Comparison of ENCODE assay signal across 8 mouse cellular contexts in the genomic region with DNA sequence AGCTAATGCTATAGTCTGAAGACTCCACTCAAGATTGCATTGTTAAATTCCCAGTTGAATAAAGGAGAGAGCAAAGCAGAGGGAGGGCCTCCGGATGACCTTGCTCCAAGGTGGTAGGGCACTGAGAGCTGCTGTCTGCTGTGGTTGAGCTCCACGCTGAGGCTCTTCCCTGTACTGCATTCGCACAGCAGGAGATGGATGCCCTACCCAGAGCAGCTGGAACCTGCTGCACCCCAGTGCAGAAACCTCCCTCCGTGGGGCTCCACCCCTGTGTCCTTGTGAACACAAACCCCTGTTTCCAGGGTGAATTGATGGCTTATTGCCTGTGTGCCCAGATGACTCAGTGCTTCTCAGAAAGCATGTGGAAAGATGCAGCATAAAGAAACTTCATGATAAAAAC.
DNase-seq lines count a peak whose midpoint lies in the region; ATAC-seq lines count a peak whose summit lies in the region.

No protein-coding gene starts in this region.

- no peak overlapping the region for H3K9ac ChIP-seq in heart, embryonic 13.5 days
- H3K9ac ChIP-seq in hindbrain, embryonic 11.5 days (ENCODE audit: low read depth, low read length): no peak overlapping the region

- peak; percentile 66; the same call in 1 of the 2 replicates for ATAC-seq in heart, embryonic 13.5 days (ENCODE audit: extremely low read depth, insufficient number of reproducible peaks, low FRiP score, low TSS enrichment)
- peak; percentile 85 for ATAC-seq in hindbrain, embryonic 11.5 days (ENCODE audit: low FRiP score)

- no peak overlapping the region for H3K4me2 ChIP-seq in heart, embryonic 13.5 days
- H3K4me2 ChIP-seq in hindbrain, embryonic 11.5 days (replicated peaks; ENCODE audit: low read depth, low read length): no peak overlapping the region

- no peaks in the 10 kb centered on the region for H3K27me3 ChIP-seq in heart, embryonic 13.5 days (replicated peaks)
- no peaks in the 10 kb centered on the region for H3K27me3 ChIP-seq in hindbrain, embryonic 11.5 days (ENCODE audit: control insufficient read depth, insufficient read depth, low read length)

- no peak for DNase-seq in heart, adult 11 months
- DNase-seq in Muller cell, postnatal 12 days (ENCODE audit: inconsistent ontology term): peak; percentile 74
- peak; percentile 23 for DNase-seq in embryo, embryonic 11.5 days (ENCODE audit: low read depth, low spot score)
- DNase-seq in hindbrain, embryonic 11.5 days (ENCODE audit: low spot score): peak; percentile 46
- peak; percentile 1 for DNase-seq in lung, postnatal 25 days (ENCODE audit: low spot score)
- DNase-seq in testis, postnatal 10 days (ENCODE audit: low spot score): peak; percentile 51
- DNase-seq in layer of hippocampus, postnatal 36 days: no peak

- H3K4me1 ChIP-seq in heart, embryonic 13.5 days: 0 out of 2 replicates have a peak, but pooled peaks cover 2% of the 10 kb centered on the region
- no peaks in the 10 kb centered on the region for H3K4me1 ChIP-seq in hindbrain, embryonic 11.5 days (replicated peaks; ENCODE audit: control insufficient read depth, insufficient read depth, low read length)

- no peaks in the 10 kb centered on the region for H3K36me3 ChIP-seq in heart, embryonic 13.5 days
- no peaks in the 10 kb centered on the region for H3K36me3 ChIP-seq in hindbrain, embryonic 11.5 days (ENCODE audit: control insufficient read depth, insufficient read depth, low read length)

- H3K4me3 ChIP-seq in heart, embryonic 13.5 days: no peak overlapping the region
- H3K4me3 ChIP-seq in hindbrain, embryonic 11.5 days (ENCODE audit: low read depth, low read length): no peak overlapping the region

- no peaks in the 10 kb centered on the region for H3K9me3 ChIP-seq in heart, embryonic 13.5 days
- H3K9me3 ChIP-seq in hindbrain, embryonic 11.5 days (ENCODE audit: control insufficient read depth, low read length): no peaks in the 10 kb centered on the region

- 10% methylated on average over 4 of the region's 4 CpGs for WGBS in heart, embryonic 13.5 days
- WGBS in hindbrain, embryonic 11.5 days: 6% methylated on average over 4 of the region's 4 CpGs

- no peak overlapping the region for H3K27ac ChIP-seq in heart, embryonic 13.5 days (replicated peaks)
- H3K27ac ChIP-seq in hindbrain, embryonic 11.5 days (ENCODE audit: low read depth, low read length): no peak overlapping the region

Comparison
In these comparisons a context has a peak if more than half of its experiments do, and no peak if none do; other contexts are left out.
1. DNase-seq: peak in Muller cell, postnatal 12 days (single experiment), embryo, embryonic 11.5 days (single experiment), hindbrain, embryonic 11.5 days (single experiment), lung, postnatal 25 days (single experiment) and testis, postnatal 10 days (single experiment); none in heart, adult 11 months (single experiment) and layer of hippocampus, postnatal 36 days (0 of 2).